Mouse (Mus musculus) CH12.LX (cell line): ENCODE data around the gene Sorcs1.

ENCODE experiments used
- CTCF ChIP-seq, 2 experiments: IDR thresholded peaks in 1 of 2; conservative IDR thresholded peaks in 1 of 2; 2 replicates each; pipeline ENCODE4 v1.5.1; 2011 to 2012; ENCODE audit warnings: low read depth in 2 of 2, low read length in 2 of 2, improper control_type of control experiment in 1 of 2, inconsistent platforms in 1 of 2, mild to moderate bottlenecking in 1 of 2, moderate library complexity in 1 of 2
- E2F4 ChIP-seq: IDR thresholded peaks from 2 replicates; pipeline ENCODE4 v1.6.1; 2011; ENCODE audit warnings: low read depth, low read length, improper control_type of control experiment; ENCODE audit not compliant: insufficient replicate concordance
- EP300 ChIP-seq: IDR thresholded peaks from 2 replicates; pipeline ENCODE4 v1.6.1; 2011; ENCODE audit warnings: low read length, improper control_type of control experiment
- ETS1 ChIP-seq: conservative IDR thresholded peaks from 2 replicates; pipeline ENCODE4 v1.6.1; 2012; ENCODE audit warnings: low read depth, mild to moderate bottlenecking, inconsistent platforms, low read length, improper control_type of control experiment, moderate library complexity
- HCFC1 ChIP-seq: IDR thresholded peaks from 2 replicates; pipeline ENCODE4 v1.6.1; 2012; ENCODE audit warnings: low read depth, mild to moderate bottlenecking, inconsistent platforms, low read length, improper control_type of control experiment
- JUND ChIP-seq: conservative IDR thresholded peaks from 2 replicates; pipeline ENCODE4 v1.6.1; 2011; ENCODE audit warnings: low read depth, low read length, improper control_type of control experiment
- MAFK ChIP-seq: IDR thresholded peaks from 2 replicates; pipeline ENCODE4 v1.6.1; 2011; ENCODE audit warnings: low read length, improper control_type of control experiment; ENCODE audit not compliant: insufficient replicate concordance
- NELFE ChIP-seq: IDR thresholded peaks from 2 replicates; pipeline ENCODE4 v1.6.1; 2011; ENCODE audit warnings: low read depth, low read length, improper control_type of control experiment
- NRF1 ChIP-seq: IDR thresholded peaks from 2 replicates; pipeline ENCODE4 v1.6.1; 2014; ENCODE audit warnings: low read depth, mild to moderate bottlenecking, inconsistent platforms, low read length, improper control_type of control experiment, moderate library complexity
- PAX5 ChIP-seq: IDR thresholded peaks from 2 replicates; pipeline ENCODE4 v1.6.1; 2012; ENCODE audit warnings: low read length, inconsistent platforms, mixed read lengths
- POLR2A ChIP-seq: IDR thresholded peaks from 2 replicates; pipeline ENCODE4 v1.6.1; 2011; ENCODE audit warnings: low read depth, mild to moderate bottlenecking, improper control_type of control experiment, low read length
- TBP ChIP-seq: conservative IDR thresholded peaks from 2 replicates; pipeline ENCODE4 v1.6.1; 2011; ENCODE audit warnings: low read depth, low read length, improper control_type of control experiment
- ZC3H11A ChIP-seq: IDR thresholded peaks from 2 replicates; pipeline ENCODE4 v1.6.1; 2012; ENCODE audit warnings: low read depth, mild to moderate bottlenecking, inconsistent platforms, low read length, improper control_type of control experiment

DNA sequence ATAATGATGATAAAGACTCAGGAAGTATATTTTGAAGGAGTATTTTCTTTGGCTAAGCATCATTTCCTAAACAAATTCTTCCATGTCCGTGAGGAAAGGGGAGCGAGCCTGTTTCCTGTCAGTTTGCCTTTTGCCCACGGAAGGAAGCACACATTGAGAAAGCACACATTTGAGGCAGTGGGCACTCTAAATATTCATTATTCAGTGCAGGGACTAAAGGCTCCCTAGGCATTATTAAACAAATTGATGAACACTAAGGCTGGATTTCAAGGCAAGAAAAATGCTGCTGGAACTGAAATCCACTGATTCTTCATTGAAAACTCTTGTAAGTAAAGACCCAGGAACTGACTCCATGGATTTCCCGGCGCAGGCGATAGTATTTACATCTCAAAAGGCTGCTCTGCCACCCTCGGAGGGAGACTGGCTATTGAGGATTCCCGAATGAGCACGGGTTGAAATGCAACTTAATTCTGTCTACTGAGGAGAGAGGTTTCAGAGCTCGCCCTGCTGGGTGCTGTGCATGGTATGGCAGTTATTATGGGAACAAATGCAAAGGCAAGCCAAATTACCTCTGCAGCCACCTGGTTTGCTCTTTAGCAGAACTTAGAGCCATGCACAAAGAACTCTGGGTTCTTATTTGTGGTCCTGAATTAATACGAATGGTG lies 238.1 kb downstream of the Sorcs1 start:
- TF ChIP-seq ZC3H11A (no peak), CTCF (conservative IDR thresholded peaks at IDR 0.05 in 1 of 2, IDR thresholded peaks at IDR 0.05 in 1 of 2; ENCODE audit: low read depth in 2 of 2, low read length in 2 of 2) (no peak), E2F4 (no peak), HCFC1 (no peak), PAX5 (no peak), JUND (no peak), TBP (no peak), NRF1 (no peak), POLR2A (no peak), MAFK (no peak), ETS1 (no peak), NELFE (no peak), EP300 (no peak)
